Mouse (Mus musculus): ENCODE measurements around the gene Hadh. TPM values are rescaled to one million over a fixed set of nuclear protein-coding genes. Genes with fewer than 3 reads are reported as not detected.
A peak's percentile ranks its signal among the peaks of the same experiment; 100 is the strongest.

Hadh gene
- total RNA-seq (2021): 10 to 100 TPM; 18.7 to 25.0 TPM

GRCm38 (mm10) chr3:131271559-131272373 lies at the start of gene Hadh:
TSS of gene Hadh (minus strand) at chr3:131272101.
- intact Hi-C loops (cut with DNase I): no loop called here
- DNase-seq (ENCODE audit: low spot score in 2 of 2): peak; percentile 75 to 77

GRCm38 (mm10) chr3:131320184-131320583 lies 48.3 kb upstream of the Hadh start:
- peak; percentile 48 to 67 for DNase-seq (ENCODE audit: low spot score in 2 of 2)
- intact Hi-C loops (cut with DNase I): loop anchor here (1.0 to 2.0 kb wide), 2 partner anchors 205 to 232 kb away; no protein-coding TSS in a partner anchor

GRCm38 (mm10) chr3:131318211-131318610 lies 46.3 kb upstream of the Hadh start:
- intact Hi-C loops (cut with DNase I): no loop called here
- DNase-seq (ENCODE audit: low spot score in 2 of 2): no peak

DNA sequence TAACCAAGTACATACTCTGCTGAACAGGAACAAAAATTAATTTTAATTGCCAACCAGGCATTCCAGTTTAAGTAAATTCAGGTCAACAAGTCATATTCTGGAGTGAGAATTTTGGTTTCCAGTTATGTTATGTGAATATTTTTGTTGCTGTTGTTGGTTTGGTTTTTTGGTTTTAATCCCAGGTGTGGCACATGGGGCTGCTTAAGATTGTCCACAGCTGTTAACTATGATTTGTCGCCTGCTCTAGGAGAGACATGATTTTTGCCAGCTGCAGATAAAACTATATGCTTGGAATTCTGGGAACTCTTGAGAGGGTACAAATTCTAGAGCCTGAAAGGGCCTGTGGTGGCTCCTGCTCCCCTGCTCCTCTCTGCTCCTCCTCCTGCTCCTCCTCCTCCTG lies 45.2 kb upstream of the Hadh start:
- intact Hi-C loops (cut with DNase I): no loop called here
- DNase-seq (ENCODE audit: low spot score in 2 of 2): no peak

DNA sequence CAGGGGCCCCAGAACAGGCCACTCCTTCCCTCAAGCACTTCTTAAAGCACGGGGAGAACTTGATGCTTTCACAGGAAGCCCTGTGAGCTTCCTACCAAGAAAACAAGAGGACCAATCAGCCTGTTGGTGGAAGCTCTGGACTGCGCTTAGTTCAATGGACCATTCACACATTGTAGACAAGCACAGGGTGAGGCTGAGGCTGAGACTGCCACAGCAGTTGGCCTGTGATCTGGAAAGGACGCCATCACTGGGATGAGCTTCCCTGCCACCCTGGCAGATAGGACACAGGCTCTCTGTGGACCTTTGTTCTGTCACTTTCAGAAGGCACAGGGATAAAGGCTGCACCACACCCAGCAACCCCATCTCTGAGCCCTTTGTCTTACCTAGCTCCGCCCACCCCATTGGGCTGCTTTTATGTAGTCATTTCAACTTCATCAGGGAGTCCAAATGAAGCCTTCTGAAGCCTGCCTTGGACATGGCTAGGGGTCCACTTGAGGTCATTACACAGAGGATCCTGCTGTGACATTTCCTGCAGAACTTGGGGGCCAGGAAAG lies 44.1 kb upstream of the Hadh start:
- intact Hi-C loops (cut with DNase I): no loop called here
- no peak for DNase-seq (ENCODE audit: low spot score in 2 of 2)

GRCm38 (mm10) chr3:131312340-131312739 lies 40.4 kb upstream of the Hadh start:
- DNase-seq (ENCODE audit: low spot score in 2 of 2): no peak
- intact Hi-C loops (cut with DNase I): no loop called here

GRCm38 (mm10) chr3:131310572-131310971 lies 38.7 kb upstream of the Hadh start:
- DNase-seq (ENCODE audit: low spot score in 2 of 2): no peak
- intact Hi-C loops (cut with DNase I): no loop called here

GRCm38 (mm10) chr3:131307811-131308210 lies 35.9 kb upstream of the Hadh start:
- intact Hi-C loops (cut with DNase I): no loop called here
- DNase-seq (ENCODE audit: low spot score in 2 of 2): no peak

GRCm38 (mm10) chr3:131306255-131306654 lies 34.4 kb upstream of the Hadh start:
- intact Hi-C loops (cut with DNase I): no loop called here
- DNase-seq (ENCODE audit: low spot score in 2 of 2): no peak

GRCm38 (mm10) chr3:131303320-131303714 lies 31.4 kb upstream of the Hadh start:
- no peak for DNase-seq (ENCODE audit: low spot score in 2 of 2)
- intact Hi-C loops (cut with DNase I): no loop called here

GRCm38 (mm10) chr3:131302452-131303319 lies 30.8 kb upstream of the Hadh start, which contains the start of gene Cyp2u1:
TSS of gene Cyp2u1 (minus strand) at chr3:131303227.
- peak; percentile 91 to 92 for DNase-seq (ENCODE audit: low spot score in 2 of 2)
- intact Hi-C loops (cut with DNase I): no loop called here

GRCm38 (mm10) chr3:131299908-131300307 lies 28.0 kb upstream of the Hadh start:
- no peak for DNase-seq (ENCODE audit: low spot score in 2 of 2)
- intact Hi-C loops (cut with DNase I): no loop called here

DNA sequence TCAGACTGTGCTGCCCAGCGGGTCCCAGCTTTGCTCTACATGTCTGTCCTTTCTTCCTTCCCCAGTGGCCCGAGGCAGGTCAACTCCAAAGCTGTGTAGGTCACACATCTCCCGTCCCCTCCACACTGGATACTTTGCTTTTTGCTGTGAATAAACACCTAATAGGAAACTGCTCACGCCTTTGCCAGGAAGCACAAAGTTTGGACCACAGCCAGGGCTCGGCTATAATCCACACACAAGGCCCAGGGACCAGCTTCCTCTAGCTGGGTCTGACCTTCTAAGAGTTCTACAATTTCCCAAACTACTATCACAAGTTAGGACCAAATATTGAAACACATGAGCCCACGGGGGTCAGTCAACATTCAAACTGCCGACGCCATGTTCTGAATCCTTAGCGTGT lies 27.2 kb upstream of the Hadh start:
- intact Hi-C loops (cut with DNase I): no loop called here
- no peak for DNase-seq (ENCODE audit: low spot score in 2 of 2)

DNA sequence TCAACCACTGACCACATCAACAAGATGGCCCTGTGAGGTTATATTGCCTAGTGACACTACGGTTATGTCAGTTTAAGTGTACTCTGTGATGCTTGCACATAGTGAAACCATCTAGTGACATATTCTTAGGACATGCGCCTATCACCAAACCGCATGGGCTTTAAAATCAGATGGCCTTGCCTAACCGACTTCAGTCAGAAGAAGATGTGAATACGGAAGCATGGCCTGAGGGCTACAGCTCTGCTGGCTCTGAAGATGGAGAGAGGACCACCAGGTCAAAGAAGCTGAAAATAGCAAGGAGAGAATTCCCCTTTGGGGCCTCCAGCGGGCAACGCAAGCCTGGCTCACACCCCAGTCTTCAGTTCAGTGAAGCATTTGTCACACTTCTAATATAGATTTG lies 25.0 kb upstream of the Hadh start:
- intact Hi-C loops (cut with DNase I): no loop called here
- DNase-seq (ENCODE audit: low spot score in 2 of 2): no peak

GRCm38 (mm10) chr3:131295513-131296200 lies 23.8 kb upstream of the Hadh start:
- intact Hi-C loops (cut with DNase I): no loop called here

DNA sequence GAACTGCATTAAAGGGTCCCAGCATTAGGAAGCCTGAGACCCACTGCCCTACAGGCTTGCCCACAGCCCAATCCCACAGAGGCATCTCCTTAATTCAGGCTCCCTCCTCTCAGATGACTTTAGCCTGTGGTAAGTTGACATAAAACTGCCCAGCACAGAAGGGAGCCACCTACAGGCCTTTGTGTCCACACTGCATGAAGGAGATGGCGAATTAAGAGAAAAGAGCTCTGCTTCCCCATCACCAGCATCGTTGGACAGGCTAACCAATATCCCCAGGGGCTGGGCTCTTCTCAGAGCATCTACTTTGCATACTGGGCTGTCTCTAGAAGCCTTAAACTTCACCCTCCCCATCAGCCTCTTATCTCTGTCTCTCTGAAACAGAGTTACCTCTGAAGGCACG lies 22.6 kb upstream of the Hadh start:
- intact Hi-C loops (cut with DNase I): no loop called here

More at GRCm38 (mm10) chr3:131295513-131296200, 23.8 kb upstream of the Hadh start:
- no peak for DNase-seq (ENCODE audit: low spot score in 2 of 2)

GRCm38 (mm10) chr3:131292959-131293358 lies 21.1 kb upstream of the Hadh start:
- intact Hi-C loops (cut with DNase I): no loop called here
- DNase-seq (ENCODE audit: low spot score in 2 of 2): no peak

More for the DNA sequence above, 22.6 kb upstream of the Hadh start:
- DNase-seq (ENCODE audit: low spot score in 2 of 2): no peak

GRCm38 (mm10) chr3:131292349-131292748 lies 20.4 kb upstream of the Hadh start:
- intact Hi-C loops (cut with DNase I): no loop called here

DNA sequence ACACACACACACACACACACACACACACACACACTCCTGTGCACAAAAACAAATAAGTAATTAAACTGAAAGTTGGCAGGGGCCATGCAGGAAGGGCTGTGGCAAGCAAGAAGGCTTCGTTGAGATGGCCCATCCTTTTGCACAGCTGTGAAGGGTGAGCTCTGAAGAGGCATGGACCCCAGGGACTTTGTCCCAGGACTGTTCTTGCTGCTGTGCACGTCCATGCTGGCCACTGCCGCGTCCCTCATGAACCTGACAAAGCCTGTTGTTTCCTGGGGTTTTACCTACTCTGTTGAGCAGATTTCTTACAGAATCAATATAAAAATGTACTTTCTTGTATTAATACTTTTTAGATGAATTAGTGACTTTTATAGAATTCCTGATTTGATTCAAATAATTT lies 20.0 kb upstream of the Hadh start:
- DNase-seq (ENCODE audit: low spot score in 2 of 2): no peak
- intact Hi-C loops (cut with DNase I): no loop called here

More at GRCm38 (mm10) chr3:131292349-131292748, 20.4 kb upstream of the Hadh start:
- DNase-seq (ENCODE audit: low spot score in 2 of 2): no peak

DNA sequence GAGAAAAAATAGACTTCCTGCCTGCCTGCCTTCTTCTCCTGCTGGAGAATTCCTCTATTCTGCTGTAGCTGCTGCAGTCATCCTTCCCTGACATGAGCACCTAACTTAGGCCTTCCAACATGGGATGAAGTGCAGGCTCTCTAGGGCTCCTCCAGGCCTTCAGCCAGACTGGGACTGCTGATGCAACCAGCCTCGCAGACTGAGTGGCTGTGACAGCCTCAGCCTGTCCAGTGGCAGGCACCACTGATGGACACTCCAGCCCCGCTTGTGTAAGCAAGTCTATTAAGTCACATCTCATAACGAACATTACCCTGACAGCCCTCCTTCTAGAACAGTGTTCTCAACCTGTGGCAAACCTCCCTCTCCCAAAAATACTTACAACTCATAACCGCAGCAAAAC lies 2.2 kb upstream of the Hadh start:
- no peak for DNase-seq (ENCODE audit: low spot score in 2 of 2)
- intact Hi-C loops (cut with DNase I): no loop called here
